Mouse (Mus musculus) cerebellum, postnatal 10 days (tissue): ENCODE results near the gene Gm10424.
"Not testable (repeated sequence)": the region's sequence is repeated elsewhere in the genome, so short reads cannot be mapped to it uniquely, and the experiment has no call there.

Experiments
- DNase-seq, 2 experiments: peaks; one replicate each; pipeline ENCODE4 v3.0.0; 2021; ENCODE audit warnings: mixed read lengths in 2 of 2

Gene Gm10424

GRCm38 (mm10) chr5:95272668-95273067 lies at the start of gene Gm10424:
Gm10424 (minus strand) TSS chr5:95272768.
- DNase-seq: not testable (repeated sequence)

GRCm38 (mm10) chr5:95305611-95306010 lies 33.0 kb upstream of the Gm10424 start, which contains the start of gene Gm3259:
Gm3259 (plus strand) TSS chr5:95305911.
- not testable (repeated sequence) for DNase-seq
